Mouse (Mus musculus) kidney, embryonic 14.5 days (tissue): ENCODE results near the gene Esrra. TPM values are rescaled to one million over a fixed set of nuclear protein-coding genes. Genes with fewer than 3 reads are reported as not detected.

ENCODE experiments used
- ATAC-seq: fragments of 200-750 bp; cut with Nextera tagmentation; 2 replicates; pipeline ENCODE4 v1.8.0; 2017; ENCODE audit warnings: moderate number of reproducible peaks, mild to moderate bottlenecking, moderate TSS enrichment, moderate library complexity; ENCODE audit not compliant: low FRiP score, low TSS enrichment
- H3K27ac ChIP-seq: fragments of 300-500 bp; sonication (generic); 2 replicates; pipeline ENCODE4 v1.5.1; 2014; ENCODE audit warnings: low read depth, mild to moderate bottlenecking, low read length, moderate library complexity, mixed read lengths
- H3K27me3 ChIP-seq: fragments of 300-500 bp; sonication (generic); 2 replicates; pipeline ENCODE4 v1.6.1; 2014; ENCODE audit warnings: mild to moderate bottlenecking, low read length; ENCODE audit not compliant: control insufficient read depth, insufficient read depth
- H3K36me3 ChIP-seq: fragments of 300-500 bp; sonication (generic); 2 replicates; pipeline ENCODE4 v1.6.1; 2014; ENCODE audit warnings: low read length, mixed read lengths; ENCODE audit not compliant: control insufficient read depth, insufficient read depth
- H3K4me1 ChIP-seq: fragments of 300-500 bp; sonication (generic); 2 replicates; pipeline ENCODE4 v1.6.1; 2014; ENCODE audit warnings: low read length, mixed read lengths; ENCODE audit not compliant: control insufficient read depth, insufficient read depth
- H3K4me2 ChIP-seq: fragments of 300-500 bp; sonication (generic); replicated peaks from 2 replicates; pipeline ENCODE4 v1.6.1; 2014; ENCODE audit warnings: low read depth, mild to moderate bottlenecking, low read length
- H3K4me3 ChIP-seq: fragments of 300-500 bp; sonication (generic); 2 replicates; pipeline ENCODE4 v1.5.1; 2014; ENCODE audit warnings: mild to moderate bottlenecking, low read length
- H3K9ac ChIP-seq: fragments of 300-500 bp; sonication (generic); 2 replicates; pipeline ENCODE4 v1.6.1; 2014; ENCODE audit warnings: low read depth, mild to moderate bottlenecking, low read length, moderate library complexity
- H3K9me3 ChIP-seq: fragments of 300-500 bp; sonication (generic); 2 replicates; pipeline ENCODE4 v1.6.1; 2016; ENCODE audit warnings: low read length; ENCODE audit not compliant: control insufficient read depth
- WGBS: fragments of 180-500 bp; shearing (Covaris S2); extraction: QIAGEN DNeasy Blood & Tissue Kit; methylation state at CpG from one replicate; pipeline ENCODE4 v1.1.7; 2014; 5-methylcytosine and 5-hydroxymethylcytosine counted together
- polyA plus RNA-seq: library from polyadenylated mRNA; unstranded; fragments of >200 nt; fragmentation: Nextera tagmentation; extraction: Ambion mirVana; gene quantifications from 2 replicates; pipeline ENCODE4 v1.2.1, GENCODE M21; 2014

Gene Esrra
- polyA plus RNA-seq, 1 experiment from 2014 or later: 5.2 TPM

DNA sequence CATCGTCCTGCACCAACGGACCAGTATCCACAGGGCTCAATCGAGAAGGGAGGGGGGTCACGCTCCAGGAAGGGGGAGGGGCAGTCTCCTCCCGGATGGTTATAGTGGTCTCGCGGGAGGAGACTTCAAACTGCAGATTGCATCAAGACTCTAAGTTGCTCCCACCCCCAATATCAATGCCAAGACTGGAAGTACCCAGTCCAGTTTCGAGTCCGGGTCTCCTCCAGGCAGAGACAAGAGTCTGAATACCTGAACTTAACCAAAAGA, 3.6 kb upstream of the Esrra start, which contains the start of gene Catsperz:
Gene Catsperz, minus strand, starts transcription at position 74 of the 267 bp plus-strand sequence.
- no peak for ATAC-seq
- Histone ChIP-seq H3K9me3 (peaks cover 4% of the 10 kb centered on the region; the same call in 1 of the 2 replicates), H3K36me3 (no peaks in the 10 kb centered on the region), H3K27ac (no peak within 1 kb of the TSS), H3K4me2 (peak within 1 kb of the TSS; percentile 28), H3K9ac (no peak within 1 kb of the TSS), H3K4me3 (peak within 1 kb of the TSS; percentile 24), H3K27me3 (peaks cover 52% of the 10 kb centered on the region), H3K4me1 (peaks cover 13% of the 10 kb centered on the region)
- 2% methylated on average over 8 of the region's 9 CpGs for WGBS

DNA sequence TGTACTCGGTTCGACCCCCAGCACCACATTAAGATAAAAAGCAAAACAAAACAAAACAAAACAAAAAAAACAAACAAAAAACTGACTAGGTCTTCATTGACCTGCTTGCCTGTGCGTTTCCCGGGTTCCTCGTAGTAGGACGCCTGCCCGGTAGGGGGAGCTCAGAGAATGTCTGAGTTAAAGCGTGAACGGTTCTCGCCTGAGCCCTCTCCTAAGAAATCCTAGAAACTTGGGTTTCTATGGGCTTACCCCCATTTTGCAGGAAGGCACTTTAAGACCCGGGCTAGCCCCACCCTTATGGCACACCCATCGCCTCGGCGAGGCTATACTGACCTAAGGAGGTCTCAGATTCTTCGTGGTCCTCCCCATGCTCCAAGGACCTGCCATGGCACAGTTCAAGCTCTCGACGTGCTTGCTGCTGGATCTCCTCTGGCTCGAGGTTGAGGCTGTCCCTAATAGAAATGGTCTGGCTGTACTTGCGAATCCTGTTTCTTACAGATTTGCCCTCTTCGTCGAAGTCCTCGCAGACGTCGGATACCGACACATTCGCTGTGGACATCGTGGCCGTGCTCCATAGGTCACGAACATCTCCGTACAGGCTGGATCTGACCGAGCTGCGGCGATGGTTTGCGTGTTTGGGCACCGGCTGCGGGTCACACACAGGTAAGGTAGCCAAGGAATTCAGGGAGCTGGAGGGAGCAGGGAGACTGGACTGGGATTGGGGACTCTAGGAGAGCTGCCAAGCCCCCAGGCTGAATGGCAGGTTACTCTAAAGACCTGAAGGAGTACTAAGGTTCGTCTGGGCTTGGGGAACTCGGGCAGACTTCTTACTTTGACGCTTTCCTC, 3.1 kb upstream of the Esrra start:
- no peak overlapping the region for H3K9ac ChIP-seq
- WGBS: 4% methylated on average over 39 of the region's 39 CpGs
- no peaks in the 10 kb centered on the region for H3K36me3 ChIP-seq
- peaks cover 49% of the 10 kb centered on the region for H3K27me3 ChIP-seq
- peak overlapping the region; percentile 28 for H3K4me2 ChIP-seq
- peaks cover 18% of the 10 kb centered on the region for H3K4me1 ChIP-seq
- H3K27ac ChIP-seq: no peak overlapping the region
- peak overlapping the region; percentile 24 for H3K4me3 ChIP-seq
- ATAC-seq: no peak
- H3K9me3 ChIP-seq: peaks cover 4% of the 10 kb centered on the region; the same call in 1 of the 2 replicates

DNA sequence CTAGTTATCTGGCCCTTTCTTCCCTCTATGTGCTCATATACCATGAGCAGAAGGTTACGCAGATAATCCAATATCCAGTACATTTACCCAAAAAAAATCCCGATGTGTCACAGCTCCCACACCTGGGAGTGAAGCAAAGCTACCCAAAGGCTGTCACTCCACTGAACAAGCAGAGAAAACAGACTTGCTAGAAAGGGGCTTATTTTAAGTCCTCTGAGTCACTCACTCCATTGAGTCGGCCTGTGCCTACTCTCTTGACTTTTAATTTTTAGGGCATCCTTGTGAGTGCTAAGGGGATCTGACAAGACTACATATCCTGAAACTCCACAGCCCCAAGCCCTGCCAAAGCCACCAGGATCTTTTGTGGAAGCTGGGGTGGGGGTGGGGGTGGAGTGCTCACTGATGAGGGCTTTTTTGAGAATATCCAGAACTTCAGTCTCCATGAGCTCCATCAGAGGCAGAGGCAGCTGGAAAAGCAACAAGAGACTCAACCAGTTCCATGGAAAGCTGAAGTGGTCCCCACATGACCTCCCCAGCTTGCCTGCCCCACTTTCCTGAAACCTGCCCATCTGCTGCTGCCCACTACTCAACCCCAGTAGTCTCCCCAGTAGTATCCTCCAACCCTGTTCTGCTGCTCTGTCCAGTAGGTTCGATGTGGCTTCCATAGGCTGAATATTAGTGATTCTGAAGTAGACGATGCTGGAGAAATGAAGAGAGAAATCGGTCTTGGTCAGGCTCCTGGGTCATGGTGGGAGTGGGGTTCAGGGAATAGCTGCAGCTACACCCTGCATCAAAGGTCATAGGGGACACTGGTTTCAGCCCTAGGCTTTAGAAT, 1.5 kb upstream of the Esrra start:
- WGBS: 61% methylated on average over 6 of the region's 6 CpGs
- peaks cover 18% of the 10 kb centered on the region for H3K4me1 ChIP-seq
- no peak overlapping the region; the same call in 1 of the 2 replicates for H3K4me3 ChIP-seq
- peaks cover 4% of the 10 kb centered on the region; the same call in 1 of the 2 replicates for H3K9me3 ChIP-seq
- H3K36me3 ChIP-seq: no peaks in the 10 kb centered on the region; the same call in 1 of the 2 replicates
- ATAC-seq: no peak
- no peak overlapping the region for H3K4me2 ChIP-seq
- peaks cover 47% of the 10 kb centered on the region for H3K27me3 ChIP-seq
- no peak overlapping the region for H3K27ac ChIP-seq
- no peak overlapping the region for H3K9ac ChIP-seq

DNA sequence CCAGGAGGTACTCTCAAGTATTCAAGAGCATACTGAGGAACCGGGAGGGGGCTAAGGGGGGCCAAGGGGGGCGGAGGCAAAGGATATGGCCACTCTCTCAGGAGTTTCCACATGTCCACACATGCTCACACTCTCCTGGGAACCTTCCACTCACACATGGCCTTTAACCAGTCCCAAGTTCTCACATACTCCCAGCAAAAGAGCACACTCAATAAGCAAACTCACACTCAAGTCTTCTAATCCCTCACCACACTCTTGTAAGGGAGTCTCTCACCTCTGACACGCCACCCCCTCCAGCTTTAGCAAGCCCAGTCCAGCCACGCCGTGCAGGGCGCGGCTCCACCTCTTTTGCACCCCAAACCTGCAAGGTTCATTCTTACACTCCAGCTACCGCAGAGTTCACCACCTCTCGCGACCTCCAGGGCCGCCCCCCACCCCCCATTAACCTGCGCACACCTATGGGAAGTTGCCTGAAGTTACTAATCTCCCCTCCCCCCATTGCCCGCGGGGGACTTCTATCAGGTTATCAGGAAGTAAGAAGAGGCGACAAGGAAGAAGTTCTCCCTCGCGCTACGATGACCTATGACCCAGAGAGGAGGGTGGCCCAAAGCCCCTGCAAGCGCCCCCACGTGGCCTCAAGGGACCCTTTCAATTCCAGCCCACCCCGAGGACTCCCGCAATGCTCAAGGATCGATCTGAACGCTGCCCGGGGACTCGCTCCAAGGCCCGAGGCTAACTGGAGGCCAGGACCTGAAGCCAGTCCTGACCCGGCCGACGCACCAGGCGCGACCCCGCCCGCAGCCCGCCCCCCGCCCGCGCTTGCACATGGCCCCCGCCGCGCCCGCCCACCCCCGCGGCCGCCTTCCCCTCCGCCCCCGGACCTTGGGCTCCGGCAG, 624 bp downstream of the Esrra start:
- WGBS: 1% methylated on average over 44 of the region's 48 CpGs
- Histone ChIP-seq H3K4me3 (peak overlapping the region; percentile 73), H3K27ac (peak overlapping the region; percentile 71)

GRCm38 (mm10) chr19:6919876-6920740, 1.5 kb downstream of the Esrra start:
- WGBS: 31% methylated on average over 8 of the region's 8 CpGs
- peak; percentile 7; the same call in 1 of the 2 replicates for ATAC-seq
- H3K27me3 ChIP-seq: peaks cover 17% of the 10 kb centered on the region
- H3K4me1 ChIP-seq: peaks cover 18% of the 10 kb centered on the region
- H3K9me3 ChIP-seq: no peaks in the 10 kb centered on the region
- H3K27ac ChIP-seq: peak overlapping the region; percentile 71; the same call in 1 of the 2 replicates
- H3K36me3 ChIP-seq: no peaks in the 10 kb centered on the region; the same call in 1 of the 2 replicates
- H3K9ac ChIP-seq: peak overlapping the region; percentile 85
- H3K4me3 ChIP-seq: peak overlapping the region; percentile 73
- peak overlapping the region; percentile 91 for H3K4me2 ChIP-seq

More for the DNA sequence above, 624 bp downstream of the Esrra start:
- peaks cover under 1% of the 10 kb centered on the region; the same call in 1 of the 2 replicates for H3K9me3 ChIP-seq
- ATAC-seq: peak; percentile 20
- peak overlapping the region; percentile 85 for H3K9ac ChIP-seq
- H3K27me3 ChIP-seq: peaks cover 26% of the 10 kb centered on the region
- H3K36me3 ChIP-seq: no peaks in the 10 kb centered on the region; the same call in 1 of the 2 replicates
- H3K4me2 ChIP-seq: peak overlapping the region; percentile 91
- peaks cover 18% of the 10 kb centered on the region for H3K4me1 ChIP-seq

- H3K4me2 ChIP-seq: no peak overlapping the region
- H3K9me3 ChIP-seq: no peaks in the 10 kb centered on the region
- H3K4me3 ChIP-seq: no peak overlapping the region
- peaks cover 15% of the 10 kb centered on the region for H3K4me1 ChIP-seq
- no peak for ATAC-seq
- no peaks in the 10 kb centered on the region; the same call in 1 of the 2 replicates for H3K36me3 ChIP-seq
- H3K9ac ChIP-seq: no peak overlapping the region
- H3K27ac ChIP-seq: no peak overlapping the region
- H3K27me3 ChIP-seq: peaks cover 11% of the 10 kb centered on the region
These were observed 2.2 kb downstream of the Esrra start for GRCm38 (mm10) chr19:6919431-6919830.

GRCm38 (mm10) chr19:6918321-6918720, 3.3 kb downstream of the Esrra start:
- no peak for ATAC-seq
- Histone ChIP-seq H3K4me1 (peaks cover 15% of the 10 kb centered on the region), H3K36me3 (peaks cover 6% of the 10 kb centered on the region), H3K9ac (no peak overlapping the region), H3K4me3 (no peak overlapping the region), H3K27ac (no peak overlapping the region), H3K4me2 (no peak overlapping the region), H3K9me3 (no peaks in the 10 kb centered on the region), H3K27me3 (peaks cover 5% of the 10 kb centered on the region)
- 90% methylated on average over 4 of the region's 4 CpGs for WGBS

DNA sequence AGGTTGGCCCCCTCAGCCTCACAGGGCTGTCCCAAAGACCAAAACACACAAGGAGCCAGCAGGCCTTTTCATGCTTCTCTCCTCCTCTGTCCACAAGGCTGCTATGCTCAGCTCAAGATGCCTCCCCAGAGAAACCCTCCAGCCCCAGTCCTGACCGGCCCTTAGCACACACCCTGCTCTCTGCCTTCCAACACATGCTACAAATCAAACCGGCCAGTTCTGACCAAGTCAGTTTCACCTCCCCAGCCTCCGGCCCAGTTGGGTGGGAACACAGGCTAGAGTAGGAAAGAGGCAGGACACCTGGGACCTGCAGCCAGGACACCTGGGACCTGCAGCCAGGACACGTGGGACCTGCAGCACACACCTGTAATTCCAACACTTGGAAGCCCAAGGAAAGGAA, 5.1 kb downstream of the Esrra start:
- Histone ChIP-seq H3K4me1 (peaks cover 15% of the 10 kb centered on the region), H3K27me3 (no peaks in the 10 kb centered on the region), H3K4me2 (no peak overlapping the region), H3K9me3 (no peaks in the 10 kb centered on the region), H3K27ac (no peak overlapping the region), H3K36me3 (peaks cover 25% of the 10 kb centered on the region), H3K9ac (no peak overlapping the region), H3K4me3 (no peak overlapping the region)
- ATAC-seq: no peak
- 70% methylated on average over 4 of the region's 4 CpGs for WGBS
